Mouse (Mus musculus) heart, adult 2 months (tissue): ENCODE measurements at regions not wholly inside any gene's neighbourhood (a gene's known extent, or its start where the extent isn't known, plus 50 kb on each side); places are given as distances from the start of the nearest gene placed in this dataset.

Experiments
- CTCF ChIP-seq: fragments of 200-600 bp; IDR thresholded peaks from 2 replicates; pipeline ENCODE4 v1.8.1; 2022; ENCODE audit warnings: antibody characterized with exemption, mild to moderate bottlenecking, moderate library complexity
- POLR2A ChIP-seq: fragments of 200-500 bp; IDR thresholded peaks from 2 replicates; pipeline ENCODE4 v1.6.1; 2011; ENCODE audit warnings: mild to moderate bottlenecking, low read depth, low read length, control low read depth; ENCODE audit not compliant: insufficient read depth

DNA sequence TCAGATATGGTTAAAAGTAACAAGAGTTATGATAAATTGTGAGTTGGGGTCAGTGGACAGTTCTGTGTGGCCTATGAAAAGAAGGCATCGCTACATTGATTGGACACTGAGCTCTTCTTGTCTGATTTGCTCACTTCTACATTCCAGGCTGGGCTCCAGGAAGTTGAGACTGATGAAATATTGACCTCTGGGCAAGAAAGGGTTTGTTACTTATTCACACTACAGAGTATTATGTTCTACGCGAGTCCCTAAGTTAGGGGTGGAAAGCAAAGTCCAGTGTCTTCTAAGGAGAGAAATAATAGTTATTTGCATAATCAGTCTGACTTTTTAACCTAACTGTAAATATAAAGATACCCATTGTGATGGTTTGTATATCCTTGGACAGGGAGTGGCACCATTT is 397.0 kb upstream of the Ubash3b start:
- TF ChIP-seq CTCF: no peak
- TF ChIP-seq POLR2A: no peak
